Mouse (Mus musculus) kidney, adult 18-20 months (tissue): Measurements from ENCODE around the gene Prkrip1.
A peak's percentile ranks its signal among the peaks of the same experiment; 100 is the strongest.

Experiments used
- DNase-seq: peaks from one replicate; pipeline ENCODE4 v3.0.0; 2021

The Prkrip1 gene

GRCm38 (mm10) chr5:136198474-136199391, at the start of gene Prkrip1:
Gene Prkrip1 (minus strand): TSS chr5:136198963.
- DNase-seq: peak; percentile 93

GRCm38 (mm10) chr5:136248441-136248840, 49.7 kb upstream of the Prkrip1 start:
- no peak for DNase-seq

GRCm38 (mm10) chr5:136246452-136246838, 47.7 kb upstream of the Prkrip1 start, which contains the start of gene Sh2b2:
Gene Sh2b2 (minus strand): TSS chr5:136246556.
- no peak for DNase-seq

- no peak for DNase-seq
Observed at GRCm38 (mm10) chr5:136245541-136246451, 47.0 kb upstream of the Prkrip1 start.

GRCm38 (mm10) chr5:136244762-136245540, 46.2 kb upstream of the Prkrip1 start:
- peak; percentile 81 for DNase-seq

- peak; percentile 13 for DNase-seq
Observed at GRCm38 (mm10) chr5:136243851-136244761, 45.3 kb upstream of the Prkrip1 start.

- DNase-seq: no peak
Observed at GRCm38 (mm10) chr5:136241161-136241560, 42.4 kb upstream of the Prkrip1 start.

GRCm38 (mm10) chr5:136240381-136240780, 41.6 kb upstream of the Prkrip1 start:
- DNase-seq: no peak

GRCm38 (mm10) chr5:136237607-136238006, 38.8 kb upstream of the Prkrip1 start:
- DNase-seq: peak; percentile 19

- no peak for DNase-seq
Observed at GRCm38 (mm10) chr5:136236611-136237010, 37.8 kb upstream of the Prkrip1 start.

GRCm38 (mm10) chr5:136230348-136231035, 31.7 kb upstream of the Prkrip1 start:
- no peak for DNase-seq

GRCm38 (mm10) chr5:136226246-136226876, 27.6 kb upstream of the Prkrip1 start:
- DNase-seq: no peak

GRCm38 (mm10) chr5:136218585-136218984, 19.8 kb upstream of the Prkrip1 start:
- DNase-seq: no peak

- no peak for DNase-seq
Observed at GRCm38 (mm10) chr5:136217932-136218381, 19.2 kb upstream of the Prkrip1 start.

- no peak for DNase-seq
Observed at GRCm38 (mm10) chr5:136217004-136217665, 18.4 kb upstream of the Prkrip1 start.

- no peak for DNase-seq
Observed at GRCm38 (mm10) chr5:136215958-136216357, 17.2 kb upstream of the Prkrip1 start.

- DNase-seq: no peak
Observed at GRCm38 (mm10) chr5:136215211-136215610, 16.4 kb upstream of the Prkrip1 start.

GRCm38 (mm10) chr5:136213716-136214115, 15.0 kb upstream of the Prkrip1 start:
- no peak for DNase-seq

- no peak for DNase-seq
Observed at GRCm38 (mm10) chr5:136212716-136213115, 14.0 kb upstream of the Prkrip1 start.
